Mouse (Mus musculus): ENCODE measurements around the gene Mtmr1. TPM values are rescaled to one million over a fixed set of nuclear protein-coding genes. Genes with fewer than 3 reads are reported as not detected.

Gene Mtmr1
- polyA plus RNA-seq, 1 experiment from 2014 or later: 8.2 TPM

- Histone ChIP-seq H3K4me2 (no peak overlapping the region), H3K27ac (replicated peaks) (no peak overlapping the region), H3K27me3 (replicated peaks) (no peaks in the 10 kb centered on the region), H3K9me3 (no peaks in the 10 kb centered on the region), H3K4me1 (no peaks in the 10 kb centered on the region), H3K36me3 (peaks cover 14% of the 10 kb centered on the region), H3K9ac (no peak overlapping the region), H3K4me3 (no peak overlapping the region)
- no peak for ATAC-seq (ENCODE audit: extremely low read depth, insufficient number of reproducible peaks, low FRiP score, low TSS enrichment)
Measured at GRCm38 (mm10) chrX:71406290-71406689, 41.7 kb downstream of the Mtmr1 start.

- no peak overlapping the region for H3K9ac ChIP-seq
- no peak for ATAC-seq (ENCODE audit: extremely low read depth, insufficient number of reproducible peaks, low FRiP score, low TSS enrichment)
- H3K27ac ChIP-seq (replicated peaks): no peak overlapping the region
- no peaks in the 10 kb centered on the region for H3K27me3 ChIP-seq (replicated peaks)
- H3K4me3 ChIP-seq: no peak overlapping the region
- H3K36me3 ChIP-seq: peaks cover 6% of the 10 kb centered on the region; the same call in 1 of the 2 replicates
- H3K9me3 ChIP-seq: no peaks in the 10 kb centered on the region
- H3K4me2 ChIP-seq: no peak overlapping the region
- no peaks in the 10 kb centered on the region for H3K4me1 ChIP-seq
- 59% methylated on average over 1 of the region's 1 CpGs for WGBS
Measured at GRCm38 (mm10) chrX:71408386-71408785, 43.8 kb downstream of the Mtmr1 start.

GRCm38 (mm10) chrX:71412776-71413175 is 48.2 kb downstream of the Mtmr1 start:
- no peak for ATAC-seq (ENCODE audit: extremely low read depth, insufficient number of reproducible peaks, low FRiP score, low TSS enrichment)
- WGBS: 62% methylated on average over 3 of the region's 3 CpGs
- H3K9ac ChIP-seq: no peak overlapping the region
- no peak overlapping the region for H3K27ac ChIP-seq (replicated peaks)
- no peaks in the 10 kb centered on the region for H3K9me3 ChIP-seq
- no peaks in the 10 kb centered on the region for H3K27me3 ChIP-seq (replicated peaks)
- peaks cover 19% of the 10 kb centered on the region for H3K36me3 ChIP-seq
- no peaks in the 10 kb centered on the region for H3K4me1 ChIP-seq
- H3K4me2 ChIP-seq: no peak overlapping the region
- no peak overlapping the region for H3K4me3 ChIP-seq

GRCm38 (mm10) chrX:71413616-71414015 is 49.1 kb downstream of the Mtmr1 start:
- ATAC-seq (ENCODE audit: extremely low read depth, insufficient number of reproducible peaks, low FRiP score, low TSS enrichment): no peak
- WGBS: 67% methylated on average over 4 of the region's 4 CpGs

GRCm38 (mm10) chrX:71424852-71425251 is 60.3 kb downstream of the Mtmr1 start:
- ATAC-seq (ENCODE audit: extremely low read depth, insufficient number of reproducible peaks, low FRiP score, low TSS enrichment): no peak
- H3K9ac ChIP-seq: no peak overlapping the region
- H3K36me3 ChIP-seq: peaks cover 7% of the 10 kb centered on the region; the same call in 1 of the 2 replicates
- no peaks in the 10 kb centered on the region for H3K4me1 ChIP-seq
- H3K9me3 ChIP-seq: no peaks in the 10 kb centered on the region
- WGBS: 65% methylated on average over 1 of the region's 1 CpGs
- H3K4me2 ChIP-seq: no peak overlapping the region
- H3K4me3 ChIP-seq: no peak overlapping the region
- no peak overlapping the region for H3K27ac ChIP-seq (replicated peaks)
- no peaks in the 10 kb centered on the region for H3K27me3 ChIP-seq (replicated peaks)

More at GRCm38 (mm10) chrX:71413616-71414015, 49.1 kb downstream of the Mtmr1 start:
- peaks cover 19% of the 10 kb centered on the region for H3K36me3 ChIP-seq
- no peaks in the 10 kb centered on the region for H3K4me1 ChIP-seq
- H3K27ac ChIP-seq (replicated peaks): no peak overlapping the region
- H3K4me2 ChIP-seq: no peak overlapping the region
- no peak overlapping the region for H3K4me3 ChIP-seq
- H3K27me3 ChIP-seq (replicated peaks): no peaks in the 10 kb centered on the region
- H3K9ac ChIP-seq: no peak overlapping the region
- no peaks in the 10 kb centered on the region for H3K9me3 ChIP-seq

- H3K4me2 ChIP-seq: no peak overlapping the region
- no peaks in the 10 kb centered on the region for H3K9me3 ChIP-seq
- no peaks in the 10 kb centered on the region for H3K27me3 ChIP-seq (replicated peaks)
- no peak overlapping the region for H3K9ac ChIP-seq
- no peak for ATAC-seq (ENCODE audit: extremely low read depth, insufficient number of reproducible peaks, low FRiP score, low TSS enrichment)
- H3K36me3 ChIP-seq: peaks cover 7% of the 10 kb centered on the region; the same call in 1 of the 2 replicates
- WGBS: 44% methylated on average over 9 of the region's 9 CpGs
- no peak overlapping the region for H3K27ac ChIP-seq (replicated peaks)
- H3K4me1 ChIP-seq: no peaks in the 10 kb centered on the region
- H3K4me3 ChIP-seq: no peak overlapping the region
Measured at GRCm38 (mm10) chrX:71425746-71426519, 61.4 kb downstream of the Mtmr1 start.

- peaks cover 7% of the 10 kb centered on the region; the same call in 1 of the 2 replicates for H3K36me3 ChIP-seq
- H3K9ac ChIP-seq: no peak overlapping the region
- no peaks in the 10 kb centered on the region for H3K27me3 ChIP-seq (replicated peaks)
- no peaks in the 10 kb centered on the region for H3K9me3 ChIP-seq
- no peak for ATAC-seq (ENCODE audit: extremely low read depth, insufficient number of reproducible peaks, low FRiP score, low TSS enrichment)
- no peak overlapping the region for H3K27ac ChIP-seq (replicated peaks)
- H3K4me1 ChIP-seq: no peaks in the 10 kb centered on the region
- H3K4me3 ChIP-seq: no peak overlapping the region
- H3K4me2 ChIP-seq: no peak overlapping the region
Measured at GRCm38 (mm10) chrX:71427491-71427890, 62.9 kb downstream of the Mtmr1 start.

- H3K27ac ChIP-seq (replicated peaks): no peak overlapping the region
- no peaks in the 10 kb centered on the region for H3K4me1 ChIP-seq
- no peaks in the 10 kb centered on the region for H3K9me3 ChIP-seq
- no peak overlapping the region for H3K4me3 ChIP-seq
- WGBS: 87% methylated on average over 5 of the region's 5 CpGs
- H3K36me3 ChIP-seq: peaks cover 2% of the 10 kb centered on the region; the same call in 1 of the 2 replicates
- no peak for ATAC-seq (ENCODE audit: extremely low read depth, insufficient number of reproducible peaks, low FRiP score, low TSS enrichment)
- H3K9ac ChIP-seq: no peak overlapping the region
- no peaks in the 10 kb centered on the region for H3K27me3 ChIP-seq (replicated peaks)
- H3K4me2 ChIP-seq: no peak overlapping the region
Measured at GRCm38 (mm10) chrX:71430900-71431299, 66.3 kb downstream of the Mtmr1 start.

- H3K4me1 ChIP-seq: no peaks in the 10 kb centered on the region
- 72% methylated on average over 1 of the region's 1 CpGs for WGBS
- ATAC-seq (ENCODE audit: extremely low read depth, insufficient number of reproducible peaks, low FRiP score, low TSS enrichment): no peak
Measured at GRCm38 (mm10) chrX:71434448-71434847, 69.9 kb downstream of the Mtmr1 start.

GRCm38 (mm10) chrX:71434860-71435259 is 70.3 kb downstream of the Mtmr1 start:
- Histone ChIP-seq H3K4me3 (no peak overlapping the region), H3K36me3 (peaks cover 18% of the 10 kb centered on the region), H3K27me3 (replicated peaks) (no peaks in the 10 kb centered on the region), H3K4me1 (no peaks in the 10 kb centered on the region), H3K9me3 (no peaks in the 10 kb centered on the region), H3K27ac (replicated peaks) (no peak overlapping the region), H3K4me2 (no peak overlapping the region), H3K9ac (no peak overlapping the region)
- no peak for ATAC-seq (ENCODE audit: extremely low read depth, insufficient number of reproducible peaks, low FRiP score, low TSS enrichment)
- 58% methylated on average over 8 of the region's 8 CpGs for WGBS

More at GRCm38 (mm10) chrX:71434448-71434847, 69.9 kb downstream of the Mtmr1 start:
- Histone ChIP-seq H3K4me3 (no peak overlapping the region), H3K36me3 (peaks cover 18% of the 10 kb centered on the region), H3K4me2 (no peak overlapping the region), H3K27ac (replicated peaks) (no peak overlapping the region), H3K9me3 (no peaks in the 10 kb centered on the region), H3K27me3 (replicated peaks) (no peaks in the 10 kb centered on the region), H3K9ac (no peak overlapping the region)

GRCm38 (mm10) chrX:71435542-71435941 is 71.0 kb downstream of the Mtmr1 start:
- no peak overlapping the region for H3K27ac ChIP-seq (replicated peaks)
- H3K36me3 ChIP-seq: peaks cover 21% of the 10 kb centered on the region
- H3K4me1 ChIP-seq: no peaks in the 10 kb centered on the region
- WGBS: 78% methylated on average over 2 of the region's 2 CpGs
- no peak overlapping the region for H3K9ac ChIP-seq
- no peaks in the 10 kb centered on the region for H3K27me3 ChIP-seq (replicated peaks)
- no peaks in the 10 kb centered on the region for H3K9me3 ChIP-seq
- no peak overlapping the region for H3K4me3 ChIP-seq
- no peak overlapping the region for H3K4me2 ChIP-seq
- no peak for ATAC-seq (ENCODE audit: extremely low read depth, insufficient number of reproducible peaks, low FRiP score, low TSS enrichment)

GRCm38 (mm10) chrX:71439473-71439872 is 74.9 kb downstream of the Mtmr1 start:
- no peak overlapping the region for H3K27ac ChIP-seq (replicated peaks)
- H3K4me2 ChIP-seq: no peak overlapping the region
- no peak overlapping the region for H3K9ac ChIP-seq
- H3K4me3 ChIP-seq: no peak overlapping the region
- H3K27me3 ChIP-seq (replicated peaks): no peaks in the 10 kb centered on the region
- no peaks in the 10 kb centered on the region for H3K4me1 ChIP-seq
- peaks cover 24% of the 10 kb centered on the region for H3K36me3 ChIP-seq
- no peaks in the 10 kb centered on the region for H3K9me3 ChIP-seq
- WGBS: 82% methylated on average over 6 of the region's 6 CpGs
- ATAC-seq (ENCODE audit: extremely low read depth, insufficient number of reproducible peaks, low FRiP score, low TSS enrichment): no peak

Data from heart, embryonic 13.5 days (tissue).